Mouse (Mus musculus): Measurements from ENCODE around the gene Glt6d1.
"Not testable (repeated sequence)": the region's sequence is repeated elsewhere in the genome, so short reads cannot be mapped to it uniquely, and the experiment has no call there.

Glt6d1 gene

DNA sequence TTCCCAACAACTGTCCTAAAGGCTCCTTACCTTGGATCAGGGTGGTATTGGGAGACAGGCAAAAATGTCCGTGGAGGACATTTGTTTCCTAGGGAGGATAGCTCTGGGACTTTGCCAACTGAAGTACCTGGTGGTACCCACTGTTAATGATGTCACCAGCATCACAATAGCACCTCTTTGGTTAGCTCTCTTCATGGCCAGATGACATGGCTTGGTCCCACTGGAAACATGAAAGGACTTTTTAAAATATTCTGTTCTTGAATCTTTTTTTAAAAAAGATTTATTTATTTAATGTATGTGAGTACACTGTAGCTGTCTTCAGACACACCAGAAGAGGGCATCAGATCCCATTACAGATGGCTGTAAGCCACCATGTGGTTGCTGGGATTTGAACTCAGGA, at the start of gene Glt6d1:
Glt6d1 (minus strand) TSS at position 101 of the 400 bp plus-strand sequence.
- DNase-seq (ENCODE audit: low read depth, low spot score), result not testable (repeated sequence)

DNA sequence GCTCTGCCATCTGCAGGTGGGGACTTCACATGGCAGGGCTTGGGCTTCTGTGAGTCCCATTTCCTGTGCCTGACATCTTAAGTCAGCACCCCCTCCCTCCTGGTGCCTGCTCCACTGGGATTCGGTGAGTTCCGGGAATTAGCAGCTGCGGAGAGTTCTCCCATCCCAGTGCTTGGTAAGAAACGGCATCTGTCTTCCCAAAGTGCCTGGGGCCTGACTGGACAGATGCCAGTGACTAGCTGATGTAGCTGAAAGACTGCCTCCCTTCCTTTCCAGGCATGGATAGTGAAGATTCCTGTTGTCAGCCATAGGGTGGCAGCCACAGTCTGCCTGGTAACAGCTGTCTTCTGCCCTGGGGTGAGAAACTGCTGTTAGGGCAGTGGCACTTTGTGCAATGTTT, 49.8 kb upstream of the Glt6d1 start:
- DNase-seq (ENCODE audit: low read depth, low spot score), result no peak

DNA sequence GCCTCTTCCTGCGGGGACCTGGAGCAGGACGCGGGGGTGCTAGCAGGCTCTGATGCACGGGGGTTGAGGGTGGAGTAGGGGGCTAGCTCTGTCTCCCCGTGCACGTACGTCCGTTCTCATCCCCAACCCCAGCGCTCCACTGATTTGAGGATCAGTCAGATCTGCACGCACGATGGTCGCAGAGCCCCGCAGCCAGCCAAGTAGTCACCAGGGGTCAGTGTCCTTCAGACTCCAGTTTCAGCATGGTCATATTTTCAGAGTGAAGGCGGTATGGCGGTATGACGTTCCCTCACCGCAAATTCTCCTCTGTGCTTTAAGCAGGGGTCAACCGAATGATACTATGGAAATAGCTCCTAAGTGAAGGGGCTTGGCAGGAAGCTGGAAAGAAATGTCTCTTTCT, 48.6 kb upstream of the Glt6d1 start:
- no peak for DNase-seq (ENCODE audit: low read depth, low spot score)

DNA sequence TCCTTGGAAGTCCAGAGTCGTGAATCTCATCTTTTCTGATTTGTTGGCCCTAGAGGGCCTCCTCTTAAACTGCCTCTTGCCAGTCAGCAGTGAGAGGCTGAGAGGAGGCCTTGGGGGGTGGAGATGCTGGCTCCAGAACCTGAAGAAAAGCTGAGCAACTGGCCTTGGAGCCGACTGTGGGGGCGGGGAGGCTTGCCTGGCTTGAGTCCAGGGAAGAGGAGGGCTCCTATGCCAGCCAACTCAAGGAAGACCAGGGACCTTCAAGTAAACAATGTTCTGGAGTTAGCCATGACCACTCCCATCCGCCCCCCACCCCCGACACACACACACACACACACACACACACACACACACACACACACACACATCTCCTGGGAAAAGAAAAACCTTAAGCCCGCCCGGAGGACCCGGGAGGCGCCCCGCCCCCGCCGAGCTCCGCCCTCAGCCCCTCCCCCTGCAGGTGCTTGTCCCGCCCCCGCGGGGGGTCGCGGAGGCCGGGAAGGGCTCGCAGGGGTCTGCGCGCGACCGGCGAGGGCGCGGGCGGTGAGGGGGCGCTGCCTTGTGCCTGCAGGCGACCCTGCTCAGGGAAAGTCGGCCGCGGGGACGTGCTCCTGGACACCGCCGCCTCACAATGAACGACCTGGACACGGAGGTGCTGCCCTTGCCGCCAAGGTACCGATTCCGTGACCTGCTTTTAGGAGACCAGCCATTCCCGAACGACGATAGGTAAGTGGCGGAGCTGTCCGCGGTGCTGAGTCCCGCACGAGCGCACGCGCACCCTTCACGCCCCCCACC, 47.9 kb upstream of the Glt6d1 start, which contains the start of gene Kcnt1:
Kcnt1 (plus strand) TSS at position 398 of the 795 bp plus-strand sequence.
- no peak for DNase-seq (ENCODE audit: low read depth, low spot score)

DNA sequence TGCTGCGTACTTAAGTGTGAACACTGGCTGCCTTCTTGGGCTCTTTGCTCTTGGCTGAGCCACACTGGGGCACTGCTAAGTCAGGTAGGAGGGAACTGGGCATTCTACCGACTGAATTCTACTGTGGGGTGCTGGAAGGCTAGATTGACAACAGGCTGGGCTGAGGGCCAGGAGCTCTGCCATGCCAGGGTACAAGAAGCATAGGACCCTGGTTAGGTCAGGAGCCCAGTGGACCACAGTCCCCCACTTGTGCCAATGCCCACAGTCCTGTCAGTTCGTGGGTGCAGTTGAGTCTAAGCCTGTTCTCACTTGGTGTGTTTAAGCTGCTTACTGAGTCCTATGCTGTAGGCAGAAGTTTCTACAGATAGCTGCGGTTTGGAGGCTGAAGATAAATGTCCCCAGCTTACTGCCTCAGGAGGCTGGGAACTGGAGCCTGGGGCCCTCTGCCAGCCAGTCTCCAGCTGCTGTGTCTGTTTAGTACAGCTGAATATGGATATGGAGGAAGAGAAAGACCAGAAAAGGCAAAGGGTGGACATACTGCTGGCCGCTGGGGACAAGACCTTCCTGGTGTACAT, 47.1 kb upstream of the Glt6d1 start:
- DNase-seq (ENCODE audit: low read depth, low spot score), result no peak

DNA sequence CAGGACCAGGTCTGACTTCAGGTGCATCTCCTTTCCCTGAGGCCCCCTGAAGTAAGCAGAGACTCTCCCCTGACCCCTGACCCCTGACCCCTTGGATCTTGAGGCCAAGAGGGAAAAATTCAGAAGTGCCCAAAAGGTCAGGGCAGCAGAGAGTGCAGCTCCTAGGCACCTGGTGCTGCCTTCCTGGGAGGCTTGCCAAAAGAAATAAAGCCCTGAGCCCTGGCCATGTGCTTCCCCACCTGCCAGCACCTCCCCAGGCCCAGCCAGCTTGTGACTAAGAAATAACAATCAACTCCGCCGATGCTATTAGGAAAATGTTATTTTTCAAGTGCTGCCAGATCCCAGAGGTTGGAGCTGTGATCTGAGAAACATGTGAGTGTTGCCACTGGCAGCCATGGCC, 46.4 kb upstream of the Glt6d1 start:
- no peak for DNase-seq (ENCODE audit: low read depth, low spot score)

DNA sequence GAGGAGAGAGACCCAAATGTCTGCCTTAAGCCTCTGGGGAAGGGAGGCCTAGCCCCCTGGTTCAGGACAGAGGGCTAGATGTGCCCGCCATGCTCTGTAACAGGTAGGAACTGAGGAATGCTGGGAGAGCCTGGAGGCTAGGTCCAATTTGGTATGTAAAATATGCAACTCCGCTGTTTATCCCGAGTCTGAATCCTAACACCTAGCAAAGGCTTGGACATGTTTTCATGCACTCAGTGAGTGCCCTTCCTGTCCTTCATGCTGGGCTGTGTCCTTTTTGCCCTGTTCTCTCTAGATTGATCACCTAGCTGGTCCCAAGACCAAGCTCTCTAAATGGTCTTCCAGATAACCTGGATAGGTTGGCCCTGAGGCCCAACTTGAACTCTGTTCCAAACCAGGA, 44.2 kb upstream of the Glt6d1 start:
- no peak for DNase-seq (ENCODE audit: low read depth, low spot score)

DNA sequence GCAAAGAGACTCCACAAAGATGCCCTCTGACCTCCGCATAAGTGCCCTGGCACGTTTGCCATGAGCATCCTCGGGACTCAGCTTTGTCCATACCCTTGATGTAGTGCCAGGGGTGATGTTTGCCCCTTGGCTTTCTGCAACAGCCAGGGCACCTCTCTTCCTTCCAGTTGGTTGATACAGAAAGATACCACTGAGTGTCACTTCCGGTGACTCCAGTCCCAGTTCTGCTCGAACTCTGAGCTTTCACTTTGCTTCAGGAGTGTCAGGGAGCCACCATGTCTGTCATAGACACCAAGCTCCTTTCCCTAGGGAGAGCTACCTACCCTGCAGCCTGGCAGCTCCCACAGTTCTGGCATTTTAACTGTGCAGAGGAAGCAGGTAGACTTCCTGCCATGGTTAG, 38.4 kb upstream of the Glt6d1 start:
- peak; percentile 49 for DNase-seq (ENCODE audit: low read depth, low spot score)

DNA sequence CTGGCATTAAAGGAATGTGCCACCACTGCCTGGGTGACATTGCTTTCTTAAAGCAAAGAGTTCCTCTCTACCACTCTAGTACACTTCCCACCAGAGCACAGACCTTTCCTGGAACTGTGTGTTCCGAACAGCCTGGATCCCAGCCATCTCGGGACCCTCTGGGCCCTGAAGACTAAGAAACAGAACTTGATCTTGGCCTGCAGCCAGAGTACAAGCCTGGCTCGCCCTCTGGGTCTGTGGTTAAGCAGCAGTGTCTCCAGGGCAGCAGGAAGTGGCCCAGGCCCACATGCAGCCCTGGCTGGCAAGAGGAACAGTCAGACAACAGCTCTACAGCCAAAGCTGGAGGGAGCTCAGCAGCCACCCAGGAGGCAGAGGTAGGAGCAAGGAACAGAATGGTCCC, 37.0 kb upstream of the Glt6d1 start:
- DNase-seq (ENCODE audit: low read depth, low spot score), result peak; percentile 32

DNA sequence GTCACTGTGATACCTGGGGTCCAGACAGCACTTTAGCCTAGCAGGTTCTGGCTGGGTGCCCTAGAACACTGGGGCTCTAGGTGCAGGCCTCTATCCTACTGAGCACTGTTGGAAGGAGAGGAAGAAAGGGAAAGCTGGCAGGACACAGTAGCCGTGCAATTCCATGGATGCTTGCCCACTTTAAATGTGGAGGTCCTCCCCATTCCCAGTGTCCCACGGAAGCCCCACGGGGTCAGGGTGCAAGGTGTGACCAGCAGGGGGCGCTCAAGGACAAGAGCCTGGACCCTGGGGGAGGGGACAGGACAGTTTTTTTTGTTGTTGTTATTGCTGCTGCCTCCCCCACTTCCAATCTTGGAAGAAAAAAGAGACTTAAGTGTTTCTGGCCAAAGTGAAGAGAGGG, 34.7 kb upstream of the Glt6d1 start:
- peak; percentile 41 for DNase-seq (ENCODE audit: low read depth, low spot score)

DNA sequence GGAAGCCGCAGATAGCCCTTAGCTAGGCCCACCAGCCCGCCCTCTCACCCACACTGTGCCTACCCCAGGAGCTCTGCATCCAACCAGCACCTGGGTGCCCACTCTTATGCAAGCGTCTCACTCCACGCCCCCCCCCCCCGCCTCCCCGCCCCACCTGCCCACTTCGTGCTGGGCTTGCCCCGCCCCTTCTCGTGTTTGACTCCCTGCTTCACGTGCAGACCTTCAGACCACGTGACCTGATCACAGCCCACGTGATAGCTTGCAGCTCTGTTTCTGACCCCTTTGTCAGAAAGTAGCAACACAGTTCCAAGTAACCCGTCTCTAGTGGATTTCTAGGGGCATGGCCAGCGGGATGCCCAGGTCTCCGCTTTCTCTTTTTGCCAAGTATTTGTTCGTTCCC, 31.6 kb upstream of the Glt6d1 start, which contains the start of gene Sohlh1:
Sohlh1 (minus strand) TSS at position 23 of the 400 bp plus-strand sequence.
- DNase-seq (ENCODE audit: low read depth, low spot score), result no peak

DNA sequence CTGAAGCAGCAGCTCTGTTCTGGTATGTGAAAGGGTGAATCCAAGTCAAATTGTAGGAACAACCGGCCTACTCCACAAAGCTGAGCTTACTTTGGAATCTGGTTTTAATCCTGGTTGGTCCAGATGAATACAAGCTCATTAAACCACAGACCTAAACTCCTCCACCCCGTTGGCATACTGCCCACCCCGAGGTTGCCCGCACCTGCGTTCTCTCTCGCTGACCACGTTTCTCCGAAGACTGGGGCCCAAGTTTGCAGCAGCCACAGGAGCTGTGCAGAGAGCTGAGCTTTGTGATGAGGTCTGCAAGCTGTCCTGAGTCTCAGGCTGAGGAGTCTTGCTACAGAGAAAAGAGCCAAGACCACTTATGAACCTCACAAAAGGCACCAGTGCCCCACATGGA, 30.9 kb upstream of the Glt6d1 start:
- DNase-seq (ENCODE audit: low read depth, low spot score), result no peak

DNA sequence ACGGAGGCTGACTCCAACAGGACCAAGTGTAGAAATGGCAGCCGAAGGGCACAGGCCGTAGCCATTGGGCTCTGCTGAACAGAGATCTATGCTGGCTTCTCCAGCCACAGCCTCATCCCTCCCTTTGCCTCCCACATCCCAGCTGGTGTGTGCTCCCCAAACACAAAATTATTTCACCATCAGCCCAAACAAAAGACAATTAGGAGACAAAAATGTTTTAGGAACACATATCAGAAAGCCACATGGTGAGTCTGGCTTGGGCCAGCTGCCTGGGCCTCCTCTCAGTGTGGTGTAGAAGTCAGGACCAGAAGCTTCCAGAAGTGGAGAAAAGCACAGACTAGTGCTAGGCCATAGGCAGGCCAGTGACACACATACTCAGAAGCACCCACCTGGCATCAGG, 28.4 kb upstream of the Glt6d1 start:
- no peak for DNase-seq (ENCODE audit: low read depth, low spot score)

DNA sequence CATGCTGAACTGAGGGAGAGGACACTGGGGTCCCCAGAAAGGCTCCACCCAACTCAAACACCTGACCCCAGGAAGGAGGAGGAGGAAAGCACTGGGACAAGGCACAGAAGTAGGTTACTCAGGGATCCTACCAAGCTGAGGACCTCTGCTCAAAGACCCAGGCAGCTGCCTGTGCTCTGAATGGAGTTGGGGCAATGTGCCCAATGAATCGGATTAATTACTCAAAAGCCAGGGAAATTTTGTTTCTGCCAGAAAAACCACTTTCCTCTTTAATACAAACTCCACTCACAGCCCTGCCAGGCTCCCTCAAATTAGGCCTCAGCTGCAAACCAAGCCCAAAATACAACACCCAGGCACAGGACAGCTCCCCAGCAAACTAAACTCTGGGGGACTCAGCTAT, 27.1 kb upstream of the Glt6d1 start:
- DNase-seq (ENCODE audit: low read depth, low spot score), result no peak

DNA sequence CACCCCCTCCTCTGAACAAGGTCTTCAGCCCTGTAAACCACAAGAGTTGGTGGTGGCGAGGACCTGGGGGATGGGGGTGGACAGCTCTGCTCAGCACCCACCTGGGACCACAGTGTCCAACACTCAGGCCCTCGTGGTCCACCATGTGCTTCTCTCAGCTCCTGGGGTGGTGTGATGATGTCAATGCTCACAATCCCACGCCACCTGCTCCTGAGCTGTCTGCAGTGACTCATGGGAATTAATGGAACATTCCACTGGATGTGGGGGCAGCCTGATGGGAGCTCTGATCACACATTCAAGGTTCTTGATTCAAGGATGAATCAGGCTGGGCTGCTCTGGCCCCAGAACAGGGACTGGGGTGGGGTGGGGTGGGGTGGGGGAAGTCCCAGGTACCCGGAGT, 26.5 kb upstream of the Glt6d1 start:
- no peak for DNase-seq (ENCODE audit: low read depth, low spot score)

DNA sequence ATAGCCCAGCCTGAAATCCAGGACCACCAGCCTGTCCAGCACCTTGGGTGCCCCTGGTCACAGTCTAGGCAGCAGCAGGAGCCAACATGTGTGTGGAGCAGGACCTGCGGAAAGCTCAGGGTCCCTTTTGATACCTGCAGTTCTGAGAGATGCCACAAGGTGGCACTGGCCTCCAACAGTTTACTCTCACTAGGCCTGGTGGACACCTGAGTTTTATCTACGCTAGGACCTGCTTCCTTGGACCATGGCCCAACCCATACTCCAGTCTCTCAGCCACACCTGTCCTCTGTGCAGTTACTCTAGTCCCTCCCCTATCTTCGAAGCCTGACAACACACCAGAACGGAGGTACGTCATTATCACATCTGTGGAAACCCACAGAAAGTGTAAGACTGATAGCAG, 20.6 kb upstream of the Glt6d1 start:
- DNase-seq (ENCODE audit: low read depth, low spot score), result peak; percentile 63

DNA sequence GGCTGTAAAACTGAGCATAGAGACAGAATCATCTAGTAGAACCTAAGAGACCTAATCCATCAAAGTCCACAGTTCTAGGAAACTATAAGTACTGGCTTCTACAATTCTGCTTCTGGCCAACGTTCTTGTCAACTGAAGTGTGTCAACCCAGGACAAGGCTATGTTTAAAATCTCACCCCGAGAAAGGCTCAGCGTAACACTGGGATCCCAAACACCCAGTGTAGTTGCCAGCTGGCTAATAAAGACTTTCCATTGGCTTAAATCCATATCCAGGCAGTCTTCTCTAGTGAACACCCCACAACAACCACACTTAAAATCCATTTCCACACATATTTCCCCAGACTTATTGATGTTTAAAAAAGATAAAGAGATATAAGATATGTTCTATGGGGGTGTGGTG, 15.1 kb upstream of the Glt6d1 start:
- no peak for DNase-seq (ENCODE audit: low read depth, low spot score)

DNA sequence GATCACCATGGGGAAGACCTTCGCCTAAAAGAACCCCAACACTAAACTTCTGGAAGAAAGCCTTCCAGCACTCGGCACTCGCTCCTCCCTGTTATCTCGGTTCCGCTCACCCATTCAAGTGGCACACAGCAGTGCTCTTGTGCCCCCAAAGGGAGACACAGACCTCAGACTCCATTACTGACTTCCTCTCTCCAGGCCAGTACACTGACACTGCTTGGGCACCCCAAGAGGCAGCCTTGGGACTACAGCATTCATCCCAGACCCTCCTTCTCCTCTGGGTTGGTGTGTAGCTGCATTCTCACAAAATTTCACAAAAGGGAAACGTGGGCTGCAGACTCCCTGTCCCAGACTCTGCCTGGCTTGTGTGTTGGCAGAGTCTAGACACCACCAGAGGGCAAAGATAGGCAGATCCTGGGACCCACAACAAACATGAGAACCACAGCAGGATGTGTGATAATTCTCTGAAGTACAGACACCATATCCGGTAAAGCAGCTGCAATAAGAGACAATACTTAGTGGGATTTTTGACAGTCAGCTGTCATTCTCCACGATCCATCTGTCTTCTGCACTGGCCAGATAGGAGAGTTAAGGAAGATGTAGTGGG, 12.8 kb upstream of the Glt6d1 start:
- peak; percentile 69 for DNase-seq (ENCODE audit: low read depth, low spot score)

DNA sequence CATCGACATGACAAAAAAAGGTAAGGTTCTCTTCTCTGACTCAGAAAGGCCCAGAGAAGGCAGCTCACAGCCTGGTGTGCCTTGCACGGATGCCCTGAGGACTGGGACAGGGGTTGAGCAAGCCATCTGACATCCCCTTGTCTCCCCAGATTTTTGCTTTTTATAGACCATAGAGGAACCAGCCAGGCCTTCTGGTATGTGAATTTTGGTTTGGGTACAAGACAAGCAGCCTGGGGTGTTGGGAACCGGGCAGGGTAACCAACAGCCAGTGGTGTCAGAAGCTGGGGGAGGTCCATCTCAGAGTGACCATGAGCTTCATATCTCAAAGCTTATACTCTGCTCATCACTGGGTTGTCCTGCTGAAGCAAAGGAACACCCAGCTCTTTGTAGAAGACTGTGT, 9.1 kb upstream of the Glt6d1 start:
- no peak for DNase-seq (ENCODE audit: low read depth, low spot score)

DNA sequence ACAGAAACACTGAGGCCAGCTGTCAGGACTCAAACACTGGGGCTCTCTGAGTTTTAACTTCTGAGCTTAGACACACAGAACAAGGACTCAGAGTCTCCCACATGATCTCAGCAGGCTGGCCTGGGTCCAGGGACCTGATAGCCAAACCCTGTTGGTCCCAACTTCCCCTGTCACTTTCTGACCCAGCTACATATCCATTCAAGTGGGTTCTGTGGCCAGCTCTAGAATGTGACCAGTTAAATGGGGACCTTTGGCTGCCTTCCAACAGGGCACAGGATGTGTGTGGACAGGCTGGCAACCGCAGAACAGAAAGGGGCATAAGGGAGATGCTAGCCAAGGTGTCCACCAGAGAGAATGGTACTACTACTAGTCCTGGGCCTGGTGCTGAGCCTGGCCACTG, 7.2 kb upstream of the Glt6d1 start, which contains the start of gene Lcn9:
Lcn9 (plus strand) TSS at position 348 of the 400 bp plus-strand sequence.
- DNase-seq (ENCODE audit: low read depth, low spot score), result no peak

DNA sequence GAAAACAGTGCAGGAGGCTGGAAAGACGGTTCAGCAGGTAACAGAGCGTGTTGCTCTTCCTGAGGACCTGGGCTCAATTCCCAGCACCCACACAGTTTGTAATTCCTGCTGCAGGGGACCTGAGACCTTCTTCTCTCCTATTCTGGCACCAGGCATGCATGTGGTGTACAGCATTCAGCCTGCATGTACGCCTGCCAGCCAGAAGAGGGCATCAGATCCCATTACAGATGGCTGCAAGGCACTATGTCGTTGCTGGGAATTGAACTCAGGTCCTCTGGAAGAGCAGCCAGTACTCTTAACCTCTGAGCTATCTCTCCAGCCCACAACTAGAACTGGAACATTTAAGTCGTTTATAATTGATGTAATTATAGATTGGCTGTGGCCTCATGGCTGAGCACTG, 2.3 kb downstream of the Glt6d1 start:
- no peak for DNase-seq (ENCODE audit: low read depth, low spot score)

DNA sequence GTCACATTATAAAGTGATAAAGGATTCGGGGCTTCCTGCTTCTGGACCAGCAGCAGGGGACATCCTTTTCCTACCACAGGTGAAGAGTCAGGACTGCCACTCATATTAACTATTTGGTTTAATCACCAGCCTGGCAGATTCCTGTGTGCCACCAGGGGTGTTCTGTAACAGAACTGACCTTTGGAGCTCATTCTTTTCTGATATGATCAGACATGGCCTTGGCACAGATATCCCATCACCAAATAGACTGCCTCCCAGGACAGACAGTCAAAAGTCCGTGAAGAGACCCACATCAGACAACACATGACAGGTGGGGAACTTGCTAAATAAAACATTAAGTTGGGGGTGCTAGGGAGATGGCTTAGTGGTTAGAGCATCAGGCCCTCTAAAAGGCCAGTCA, 3.9 kb downstream of the Glt6d1 start:
- DNase-seq (ENCODE audit: low read depth, low spot score), result no peak

DNA sequence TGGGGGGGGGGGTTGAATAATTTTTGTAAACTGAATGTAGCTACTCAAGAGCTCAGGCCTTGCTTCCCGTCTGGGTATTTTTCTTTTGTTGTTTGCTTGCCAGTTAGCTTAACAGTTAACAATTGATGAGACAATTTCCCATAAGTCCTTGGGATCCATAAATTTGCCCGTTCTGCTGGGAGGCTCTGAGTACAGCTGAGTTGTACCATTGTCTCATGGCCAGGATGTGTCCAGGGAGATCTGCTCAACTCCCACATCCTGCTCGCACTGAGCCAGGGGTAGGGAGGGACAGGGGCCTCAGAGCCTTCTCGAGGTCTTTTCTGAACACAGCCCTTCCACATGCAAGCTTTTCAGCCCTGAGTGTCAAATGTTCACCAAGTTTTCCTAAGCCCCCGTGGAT, 17.6 kb downstream of the Glt6d1 start:
- DNase-seq (ENCODE audit: low read depth, low spot score), result no peak

All from CD4-positive helper T cell, adult 2 months (primary cell).